Mouse (Mus musculus) urinary bladder, postnatal 36 days (tissue): Measurements from ENCODE around the gene Rreb1.

Experiments
- DNase-seq, 2 experiments: peaks; one replicate each; pipeline ENCODE4 v3.0.0; 2022; ENCODE audit warnings: low spot score in 2 of 2, mixed read lengths in 1 of 2

Rreb1 gene

DNA sequence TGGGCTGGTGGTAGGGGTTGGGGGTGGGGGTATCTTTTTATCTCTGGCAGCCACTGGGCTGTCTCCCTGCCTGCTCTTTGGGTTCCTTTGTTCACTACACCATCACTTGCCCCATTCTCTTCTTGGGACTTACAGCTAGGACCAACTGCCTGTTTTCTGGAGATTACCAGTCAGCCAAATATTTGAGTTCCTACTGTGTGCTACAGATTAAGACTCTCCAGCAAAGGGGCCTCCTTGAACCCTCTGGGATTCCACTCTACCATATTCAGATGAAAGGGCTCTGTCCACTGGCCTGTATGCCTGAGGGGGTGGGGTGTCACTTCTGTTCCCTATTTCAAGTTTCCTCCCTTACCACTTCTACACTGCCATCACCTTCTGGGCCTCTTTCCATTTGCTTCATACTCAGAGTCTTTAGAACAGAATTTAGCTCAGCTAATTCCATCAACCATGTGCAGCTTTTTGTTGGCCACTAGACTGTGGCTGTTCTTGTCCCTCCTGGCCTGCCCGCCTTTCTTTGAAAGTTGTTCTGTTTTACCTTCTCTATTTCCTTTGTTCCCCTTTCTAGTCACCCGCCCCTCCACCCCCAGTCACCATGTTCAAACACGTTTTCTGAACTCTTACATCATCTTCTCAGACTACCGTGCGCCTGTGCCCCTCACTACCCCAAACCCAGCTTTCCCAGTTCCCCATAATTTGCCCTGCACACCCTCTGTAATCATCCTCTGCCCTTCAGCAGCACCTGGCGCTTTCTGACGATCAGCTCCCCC, 95.1 kb downstream of the Rreb1 start:
- no peak for DNase-seq

DNA sequence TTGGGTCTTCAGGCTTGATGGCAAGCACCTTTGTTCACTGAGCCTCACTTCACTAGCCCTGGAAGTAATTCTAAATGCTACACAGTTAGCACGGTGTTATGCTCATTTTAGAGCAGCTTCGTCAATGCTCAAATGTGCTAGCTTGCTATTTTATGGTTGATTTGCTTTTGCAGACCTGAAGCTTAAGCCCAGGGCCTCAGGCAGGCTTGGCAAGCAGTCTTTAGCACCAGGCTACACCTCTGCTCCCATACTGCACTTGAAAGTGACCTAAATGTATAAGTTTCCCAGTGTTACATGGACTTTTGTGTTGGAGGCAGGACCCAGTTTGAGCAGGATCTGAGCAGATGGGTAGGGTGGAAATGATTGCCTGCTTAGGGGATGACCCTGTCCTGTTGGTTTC, 97.7 kb downstream of the Rreb1 start:
- DNase-seq: no peak

DNA sequence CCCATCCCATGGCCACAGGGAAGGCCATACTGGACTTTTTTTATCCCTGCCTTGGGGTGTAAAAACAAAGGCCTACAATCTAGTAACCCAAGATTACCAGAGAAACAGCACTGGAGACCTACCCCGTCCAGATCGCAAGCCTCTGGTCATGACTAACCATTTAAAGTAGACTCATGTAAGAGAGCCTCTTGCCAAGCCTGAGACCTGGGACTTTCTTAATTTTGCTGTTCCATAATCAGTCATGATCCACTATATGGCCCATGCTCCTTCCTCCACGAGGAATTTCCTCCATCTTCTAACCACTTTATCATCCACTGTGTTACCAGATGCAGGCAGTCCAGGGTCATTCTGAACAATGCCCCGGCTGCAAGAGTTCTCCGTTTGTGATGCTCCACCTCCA, 98.2 kb downstream of the Rreb1 start:
- no peak for DNase-seq

DNA sequence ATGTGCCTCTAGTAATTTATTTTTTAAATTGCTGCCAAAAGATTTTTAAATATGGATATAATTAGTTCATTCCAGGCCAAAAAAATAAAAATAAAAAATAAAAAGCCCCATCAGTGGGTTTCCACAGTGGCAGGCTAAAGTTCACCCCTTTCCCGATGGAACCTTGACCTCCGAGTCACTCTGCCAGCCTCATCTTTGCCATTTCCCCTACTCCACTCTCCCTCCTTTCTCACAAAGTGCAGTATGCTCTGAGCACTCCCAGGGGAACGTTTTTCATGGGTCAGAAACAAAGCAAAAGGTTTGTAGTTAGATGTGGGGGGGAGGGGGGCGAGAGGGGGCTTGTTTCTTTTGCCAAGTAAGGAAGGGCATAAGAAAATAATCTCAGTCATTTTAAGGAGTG, 98.6 kb downstream of the Rreb1 start:
- no peak for DNase-seq

DNA sequence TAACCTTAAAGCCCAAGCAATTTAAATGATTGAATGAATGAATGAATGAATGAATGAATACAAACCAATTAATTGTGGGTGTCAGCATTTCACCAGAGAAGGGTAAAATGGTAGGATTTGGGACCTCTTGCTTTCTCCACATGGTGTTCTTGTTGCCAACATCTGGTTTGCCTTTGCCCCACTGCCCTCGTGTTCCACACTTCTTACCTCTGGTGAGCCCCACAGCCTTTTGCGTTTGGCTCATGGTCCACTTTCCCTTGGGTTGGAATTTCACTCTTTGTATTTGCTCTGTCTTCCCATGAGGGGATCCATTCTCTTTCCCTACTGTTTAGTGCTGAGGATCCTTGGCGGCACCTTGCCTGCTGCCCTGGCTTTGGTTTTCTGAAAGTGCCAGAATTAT, 99.0 kb downstream of the Rreb1 start:
- no peak for DNase-seq

DNA sequence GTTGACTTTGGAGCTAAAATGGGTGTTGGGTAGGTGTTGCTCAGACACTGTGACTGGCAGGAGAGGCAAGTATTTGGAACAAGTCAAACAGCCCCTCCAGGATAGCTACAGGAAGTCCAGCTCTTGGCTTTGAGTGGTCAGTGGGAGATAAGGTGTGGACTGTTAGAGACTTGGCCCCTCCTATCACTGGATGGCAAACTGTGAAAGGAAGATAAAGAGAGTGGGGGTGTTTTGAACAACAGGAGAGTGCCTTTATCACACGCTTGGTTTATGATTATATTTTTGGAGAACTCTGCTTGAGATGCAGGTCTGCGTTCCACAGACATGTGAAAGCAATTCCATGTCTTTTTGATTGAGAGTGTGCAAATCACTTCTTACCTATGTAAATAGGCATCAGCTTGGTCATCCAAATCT, 100.7 kb downstream of the Rreb1 start:
- no peak for DNase-seq

DNA sequence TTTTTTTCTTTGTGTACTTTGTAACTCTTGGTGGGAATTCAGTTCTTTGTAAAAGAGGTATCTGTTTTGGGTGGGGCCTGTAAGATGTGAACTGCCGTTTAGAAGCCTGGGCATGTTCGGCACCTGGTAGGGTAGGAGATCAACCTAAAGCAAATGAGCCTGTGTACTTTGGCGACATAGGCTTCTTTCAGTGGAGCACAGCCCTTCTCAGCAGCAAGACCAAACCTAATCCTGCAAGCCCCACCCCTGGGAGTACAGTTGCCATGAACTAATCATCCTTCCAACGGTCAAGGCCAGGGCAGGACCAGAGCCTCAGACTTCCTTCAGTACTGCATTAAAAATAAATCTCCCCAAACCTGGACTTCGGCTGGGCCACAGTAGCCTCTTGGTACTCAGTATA, 101.4 kb downstream of the Rreb1 start:
- DNase-seq: no peak

DNA sequence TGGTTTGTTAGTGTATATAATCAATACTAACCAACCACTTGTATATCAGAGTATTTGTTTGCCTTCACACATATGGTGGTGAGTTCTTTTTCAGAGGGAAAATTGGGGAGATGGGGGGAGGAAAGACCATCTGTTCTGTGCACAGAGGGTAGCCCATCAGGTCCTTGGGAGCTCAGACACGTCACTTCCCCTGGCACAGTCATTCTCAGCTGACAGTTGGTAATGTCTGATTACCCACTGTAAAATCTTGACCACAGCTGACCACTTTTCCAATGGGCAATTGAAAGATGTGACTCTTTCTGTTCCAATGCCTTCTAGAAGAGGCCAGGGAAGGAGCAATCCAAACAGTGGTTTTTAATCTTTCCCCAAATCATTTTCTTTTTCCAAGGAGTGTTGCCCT, 101.8 kb downstream of the Rreb1 start:
- DNase-seq: no peak

DNA sequence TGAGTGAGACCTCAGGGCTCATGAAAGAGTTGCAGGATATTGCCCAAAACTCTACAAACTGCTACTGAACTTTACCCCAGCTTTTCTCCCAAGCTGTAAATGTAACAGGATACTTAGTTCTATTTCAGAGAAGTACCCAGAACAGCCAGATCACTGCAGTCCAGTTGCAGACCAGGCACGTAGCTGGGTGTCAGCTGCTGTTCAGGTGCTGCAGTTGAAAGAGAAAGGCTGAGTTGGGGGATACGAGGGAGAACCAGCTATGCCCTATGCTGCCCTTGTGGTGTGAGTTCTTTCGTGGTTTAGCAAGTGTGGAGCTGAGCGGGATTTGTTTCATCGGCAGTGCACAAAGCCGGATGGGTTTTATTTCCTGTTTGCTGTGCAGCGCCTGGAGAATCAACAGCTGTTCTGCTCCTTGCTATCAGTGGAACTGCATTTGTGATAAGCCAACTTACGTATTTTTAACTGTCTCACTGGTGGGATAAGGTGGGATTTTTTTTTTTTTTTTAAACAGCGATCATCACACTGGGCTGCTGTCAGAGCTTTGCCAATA, 102.5 kb downstream of the Rreb1 start:
- DNase-seq: no peak

DNA sequence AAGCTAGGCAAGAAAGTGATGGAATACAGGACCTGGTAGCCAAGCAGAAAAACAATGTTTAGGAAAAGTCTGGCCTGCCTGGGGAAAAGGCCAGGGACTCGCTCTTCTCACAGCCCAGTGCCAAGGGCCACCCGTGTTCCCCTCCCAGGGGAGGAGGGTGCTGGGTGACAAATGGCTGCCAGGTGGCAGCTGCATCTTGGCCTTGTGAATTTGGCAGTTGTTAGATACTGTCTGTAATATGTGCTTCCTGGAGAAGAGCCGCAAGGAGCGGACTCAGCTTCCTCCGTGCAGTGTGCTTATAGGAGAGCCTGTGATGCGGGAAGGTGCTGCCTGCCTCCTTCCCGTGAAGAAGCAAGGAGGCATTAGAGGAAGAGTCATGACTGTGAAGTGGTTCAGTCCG, 104.3 kb downstream of the Rreb1 start:
- peak in 1 of 2 experiments; percentile 55 for DNase-seq

DNA sequence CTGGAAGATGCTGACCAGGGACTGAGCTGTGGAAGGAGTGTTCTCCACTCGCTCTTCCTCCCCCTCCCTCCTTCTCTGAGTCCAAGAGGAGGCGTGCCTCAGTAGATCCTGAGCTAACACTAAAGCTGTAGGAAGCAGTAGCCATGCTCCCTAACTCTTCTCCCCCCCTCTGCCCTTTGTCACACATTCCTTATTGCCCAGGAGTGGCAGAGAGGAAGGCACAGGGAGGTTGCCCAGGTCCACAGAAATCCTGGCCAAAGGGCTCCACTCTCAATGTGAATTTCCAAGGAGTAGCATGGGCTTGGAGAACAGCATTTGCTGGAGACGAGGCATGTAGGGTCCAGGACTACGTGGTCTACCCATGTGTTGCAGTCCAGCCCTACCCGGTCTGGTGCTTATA, 104.8 kb downstream of the Rreb1 start:
- no peak for DNase-seq

DNA sequence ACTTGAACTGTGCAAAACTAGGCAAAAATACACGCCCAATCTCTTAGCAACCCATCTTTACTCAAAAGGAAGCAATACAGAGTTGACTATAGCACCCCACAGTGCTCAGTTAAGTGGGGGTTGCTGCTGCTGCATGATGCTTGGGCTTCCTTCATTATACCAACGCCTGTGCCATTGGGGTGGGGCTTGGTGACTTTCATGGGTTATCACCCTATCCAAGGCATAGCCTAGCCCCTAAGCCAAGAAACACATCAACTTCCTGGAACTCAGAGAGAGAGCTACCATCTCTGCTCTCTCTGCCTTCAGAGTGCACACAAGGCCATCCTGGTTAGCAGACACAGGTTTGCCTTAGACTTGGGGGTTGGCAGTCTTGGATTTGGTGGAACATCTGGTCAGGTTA, 107.2 kb downstream of the Rreb1 start:
- no peak for DNase-seq

DNA sequence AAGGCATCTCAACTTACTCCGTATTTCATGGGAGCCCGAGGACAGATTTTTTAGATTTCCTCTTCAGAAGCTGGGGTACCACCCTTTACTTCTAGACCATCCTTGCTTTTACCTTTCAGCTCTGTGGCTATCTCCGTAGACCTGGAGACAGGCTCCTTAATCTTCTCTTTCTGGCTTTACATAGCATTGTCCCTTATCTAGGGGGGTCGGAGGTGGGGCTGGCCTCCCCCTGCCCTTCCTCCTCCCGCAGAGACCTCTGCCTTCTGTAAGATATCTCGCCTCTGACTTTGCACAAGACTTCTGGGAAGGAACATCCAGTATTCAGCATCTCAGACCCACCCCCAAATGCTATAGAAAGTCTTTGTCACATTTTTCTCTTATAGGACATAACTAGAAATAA, 107.8 kb downstream of the Rreb1 start:
- no peak for DNase-seq

DNA sequence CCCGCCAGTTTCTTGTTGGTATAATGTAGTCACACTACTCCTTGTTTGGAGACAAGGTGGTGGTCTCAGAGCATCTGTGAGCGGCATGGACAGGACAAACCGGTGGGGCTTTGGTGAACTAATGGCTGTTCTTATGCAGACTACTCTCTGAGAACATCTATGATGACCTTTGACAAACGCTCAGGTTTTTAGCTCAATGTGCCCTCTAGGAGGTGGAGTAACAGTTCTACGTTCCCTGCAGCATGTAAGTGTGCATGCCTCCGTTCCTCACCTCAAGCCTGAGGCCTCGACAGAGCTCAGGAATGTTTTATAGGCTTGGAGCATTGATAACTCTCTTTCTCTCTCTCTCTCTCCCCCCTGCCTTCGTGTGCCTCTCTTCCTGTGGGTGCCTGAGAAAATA, 116.6 kb downstream of the Rreb1 start:
- DNase-seq: no peak

DNA sequence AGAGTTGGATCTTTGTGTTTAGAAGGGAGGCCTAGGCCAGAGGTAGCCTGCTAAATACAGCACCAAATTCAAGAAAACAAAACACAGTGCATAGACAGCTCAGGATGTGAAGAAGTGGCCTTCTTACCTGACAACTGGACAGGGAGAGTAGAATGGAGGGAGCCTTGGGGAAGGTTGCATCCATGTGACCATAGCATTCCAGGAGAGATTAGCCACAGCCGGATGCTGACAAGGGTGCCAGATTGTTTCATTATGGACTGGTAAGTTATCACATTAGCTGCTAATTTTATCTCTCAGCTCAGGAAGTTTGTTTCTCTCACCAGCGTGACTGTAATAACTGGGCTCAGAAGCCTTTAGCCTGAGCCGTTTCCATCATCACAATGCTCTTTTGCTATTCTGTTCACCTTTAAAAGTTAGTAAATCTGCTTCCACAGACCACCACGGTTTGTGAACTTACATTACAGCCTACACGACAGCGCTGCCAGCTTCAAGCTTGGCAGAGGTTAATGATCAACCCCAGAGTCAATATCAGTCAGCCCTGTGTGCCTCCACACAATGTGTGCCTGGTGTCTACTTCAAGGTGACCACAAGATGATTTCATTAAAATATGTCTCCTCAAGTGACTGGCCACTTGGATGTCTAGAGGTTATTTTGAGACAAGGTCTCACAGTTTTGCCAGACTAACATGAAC, 117.5 kb downstream of the Rreb1 start:
- DNase-seq: no peak

DNA sequence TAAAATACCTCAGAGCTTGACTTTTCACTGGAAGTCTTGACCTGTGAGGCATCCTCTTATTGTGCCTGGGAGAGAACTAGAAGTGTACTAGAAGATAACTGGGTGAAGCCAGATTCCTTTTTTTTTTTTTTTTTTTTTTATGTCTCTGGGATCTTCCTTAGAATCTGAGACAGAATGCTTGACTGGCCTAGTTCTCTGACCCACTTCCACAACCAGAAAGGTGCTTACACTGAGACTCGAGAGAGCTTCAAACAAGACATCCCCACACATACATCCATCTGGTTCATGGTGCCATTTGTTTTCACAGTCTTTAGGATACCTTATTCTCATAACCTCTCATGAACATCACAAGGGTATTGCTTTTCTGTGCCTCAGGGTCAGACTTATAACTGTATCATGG, 118.2 kb downstream of the Rreb1 start:
- DNase-seq: no peak

DNA sequence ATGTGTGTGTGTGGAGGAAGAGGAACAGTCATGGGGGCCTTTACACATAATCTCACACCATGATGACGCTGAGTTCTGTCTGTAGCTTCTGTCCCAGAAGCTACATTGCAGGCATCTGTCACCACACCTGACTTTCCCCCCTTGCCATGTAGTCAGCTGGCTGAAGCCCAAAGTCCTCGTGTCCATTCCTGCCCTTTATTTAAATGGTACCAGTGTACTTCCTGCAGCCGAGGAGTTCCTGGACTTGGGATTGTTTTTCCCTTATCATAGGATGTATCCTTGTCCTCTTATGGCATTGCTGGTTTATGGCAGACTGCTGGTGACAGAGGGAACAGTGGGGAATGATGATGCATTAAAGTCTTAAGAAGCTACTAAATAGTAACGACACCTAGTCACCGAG, 120.6 kb downstream of the Rreb1 start:
- DNase-seq: no peak

DNA sequence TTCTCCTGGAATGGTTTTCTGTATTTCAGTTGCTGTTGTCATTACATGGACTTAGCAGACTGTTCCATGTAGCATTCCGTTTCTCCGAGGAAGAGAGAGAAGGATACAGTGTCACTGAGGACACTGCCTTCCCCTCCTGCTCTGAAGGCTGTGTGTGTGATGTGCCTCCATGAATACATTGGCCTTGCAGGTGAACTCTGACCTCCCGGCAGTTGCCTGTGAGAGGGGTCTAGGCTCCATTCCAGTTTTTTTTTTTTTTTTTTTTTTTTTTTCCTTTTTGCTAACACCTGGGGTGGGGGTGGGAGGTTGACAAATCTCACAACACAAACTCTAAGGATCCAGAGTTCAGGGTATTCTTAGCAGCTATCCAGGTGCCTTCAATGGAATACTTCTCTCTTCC, 124.8 kb downstream of the Rreb1 start:
- no peak for DNase-seq

DNA sequence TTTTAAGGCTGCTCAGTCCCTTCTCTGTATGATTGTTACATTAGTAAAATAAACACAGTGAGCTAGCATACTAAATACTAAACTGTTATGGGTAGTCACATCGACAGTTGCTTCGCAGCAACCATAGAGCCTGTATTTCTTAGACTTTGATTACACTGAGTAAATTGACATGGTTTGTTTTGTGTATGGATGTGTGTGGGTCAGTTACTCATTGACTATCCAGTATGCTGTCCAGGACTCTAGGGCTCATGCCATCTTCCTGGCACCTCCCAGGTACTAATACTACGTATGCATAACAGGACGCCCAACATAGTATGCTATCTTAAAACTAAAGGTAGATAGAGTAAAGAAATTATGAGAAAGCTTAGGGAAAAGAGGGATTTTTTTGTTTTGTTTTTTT, 125.3 kb downstream of the Rreb1 start:
- no peak for DNase-seq

DNA sequence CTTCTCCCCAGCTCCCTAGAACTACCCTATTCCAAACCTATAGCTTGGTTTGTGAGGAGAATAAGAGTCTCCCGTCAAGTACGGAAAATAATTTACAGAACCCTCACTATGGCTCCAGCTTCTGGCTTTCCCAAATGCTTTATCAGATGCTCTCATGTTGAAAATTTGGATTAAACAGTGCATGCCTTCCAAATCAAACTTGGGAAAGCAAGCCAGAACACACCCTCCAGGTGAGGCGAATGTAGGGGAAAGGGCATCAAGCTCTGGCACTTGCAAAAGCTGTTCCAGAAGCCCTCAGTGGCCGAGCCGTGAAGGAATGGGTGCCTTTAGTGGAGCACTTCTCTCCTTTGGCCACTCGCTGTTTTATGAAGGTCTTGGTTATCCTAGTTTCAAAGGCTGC, 126.2 kb downstream of the Rreb1 start:
- DNase-seq: no peak

DNA sequence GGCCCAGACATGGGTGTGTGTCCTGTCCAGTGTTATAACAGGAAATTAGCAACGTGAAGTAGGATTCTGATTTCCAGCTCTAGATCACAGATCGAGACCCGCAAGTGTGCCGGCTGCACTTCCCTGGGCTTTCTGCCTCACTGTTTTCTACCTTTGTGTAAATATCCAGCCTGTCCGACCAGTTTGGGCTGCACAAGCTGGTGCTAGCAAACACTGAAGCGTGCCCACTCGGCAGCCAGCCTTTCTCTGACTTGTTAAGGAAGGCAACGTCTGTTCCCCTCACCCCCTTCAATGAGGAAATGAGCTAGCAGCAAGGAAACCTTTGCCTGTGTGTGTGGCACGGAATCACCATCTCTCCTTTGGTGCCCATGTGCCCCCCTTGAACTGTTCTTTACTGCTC, 129.9 kb downstream of the Rreb1 start:
- DNase-seq: peak; percentile 65 to 80

DNA sequence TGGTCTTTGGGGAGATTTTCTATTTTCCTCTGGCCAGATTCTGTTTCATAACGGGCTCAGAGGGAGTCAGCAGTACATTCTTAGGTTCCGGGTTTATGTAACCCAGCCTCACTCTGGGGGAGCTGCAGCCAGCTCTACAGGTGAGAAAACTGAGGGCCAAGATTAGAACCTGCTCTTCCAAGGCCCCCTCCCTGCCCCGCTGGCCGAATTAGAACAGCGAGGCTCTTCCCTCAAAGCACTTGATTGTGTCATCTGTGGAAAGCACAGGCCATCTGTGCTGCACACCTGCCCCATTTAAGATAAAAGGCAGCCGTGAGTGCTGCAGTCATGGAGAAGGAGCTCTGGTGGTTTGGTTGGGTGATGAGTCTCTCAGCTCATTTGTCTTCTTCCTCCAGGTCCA, 130.3 kb downstream of the Rreb1 start:
- no peak for DNase-seq

DNA sequence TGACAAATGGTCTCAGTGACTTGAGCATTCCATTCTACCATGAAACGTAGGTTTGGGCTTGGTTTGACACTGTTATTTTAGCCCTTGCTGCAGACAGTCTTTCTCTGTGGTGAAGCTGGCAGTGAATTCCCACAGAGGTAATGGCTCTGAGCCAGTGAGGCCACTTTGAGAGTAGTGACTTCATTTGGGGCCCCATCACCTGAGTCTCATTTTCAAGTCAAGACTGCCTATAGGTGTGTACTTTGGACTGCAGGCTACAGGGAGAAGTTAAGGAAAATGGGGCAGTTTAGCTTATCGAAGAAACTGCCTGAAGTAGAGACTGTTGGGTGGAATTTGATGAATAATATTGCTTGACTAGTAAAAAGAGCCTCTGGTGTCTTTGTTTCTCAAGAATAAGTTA, 131.0 kb downstream of the Rreb1 start:
- no peak for DNase-seq
